ENCODE assay signal across 10 mouse cellular contexts in the genomic region with DNA sequence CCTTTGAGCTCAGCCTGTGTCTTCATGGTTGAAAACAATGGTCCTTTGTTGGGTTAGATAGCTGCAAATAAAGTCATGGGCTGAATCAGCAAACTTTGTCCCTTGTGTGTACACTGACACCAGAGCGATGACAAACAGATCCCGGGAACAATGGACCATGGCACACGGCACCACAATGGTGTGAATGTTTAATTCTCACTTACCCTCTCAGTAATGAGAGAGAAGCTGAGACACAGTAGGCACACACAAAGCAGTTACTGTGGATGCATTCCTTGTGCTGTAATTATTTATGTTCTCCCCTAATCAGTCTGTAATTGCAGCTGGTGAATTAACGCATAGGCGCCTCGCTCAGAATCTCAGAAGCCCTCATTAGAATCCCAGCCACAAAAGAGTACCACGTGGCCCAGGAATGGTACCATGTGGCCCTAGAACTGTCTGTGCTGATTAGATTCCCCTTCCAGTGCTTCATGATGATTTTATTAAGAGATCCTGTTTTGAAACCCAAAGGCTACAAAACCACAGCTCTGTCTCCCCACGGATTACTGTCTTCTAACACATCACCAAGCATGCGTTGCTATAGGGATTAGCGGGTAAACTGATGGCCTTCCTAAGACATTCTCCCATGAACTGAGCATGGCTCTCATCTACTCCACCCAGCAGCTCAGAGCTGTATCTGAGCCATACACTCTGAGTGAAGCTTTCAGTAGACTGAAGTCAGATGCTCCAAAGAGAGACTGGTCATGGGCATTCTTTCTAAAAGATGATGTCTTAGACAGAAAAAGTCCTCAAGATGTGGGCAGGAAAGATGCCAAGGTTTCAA.
A peak's percentile ranks its signal among the peaks of the same experiment; 100 is the strongest.
DNase-seq lines count a peak whose midpoint lies in the region; ATAC-seq and TF ChIP-seq lines count a peak whose summit lies in the region.
"Had no signal": no experiment of that assay in that cellular context is flagged by ENCODE, and none has a peak within 500 bp of the region (broad histone marks: within the 10 kb centered on the region; RNA-seq: fewer than 3 reads in every experiment).

No protein-coding gene starts in this region.

- no peak overlapping the region for H3K4me3 ChIP-seq in forebrain, embryonic 12.5 days (replicated peaks)
- H3K4me3 ChIP-seq in liver, embryonic 12.5 days = no peak overlapping the region
- H3K4me3 ChIP-seq: liver, embryonic 15.5 days had no signal

- no peaks in the 10 kb centered on the region for H3K36me3 ChIP-seq in forebrain, embryonic 12.5 days (replicated peaks)
- no peaks in the 10 kb centered on the region for H3K36me3 ChIP-seq in liver, embryonic 12.5 days
- H3K36me3 ChIP-seq: liver, embryonic 15.5 days had no signal

- DNase-seq in left cerebral cortex, adult 11 months (ENCODE audit: low spot score) = peak; percentile 52
- no peak for DNase-seq in left cerebral cortex, postnatal 4 days
- peak; percentile 94 for DNase-seq in brain, embryonic 14.5 days (ENCODE audit: low read depth)
- peak; percentile 10 for DNase-seq in layer of hippocampus, adult 9-10 months (ENCODE audit: low spot score)
- DNase-seq in adipocyte (ENCODE audit: low spot score) = no peak
- DNase-seq: cerebellum, adult 18-20 months; thymus, adult 18-20 months had no signal

- peaks cover 35% of the 10 kb centered on the region for H3K27me3 ChIP-seq in forebrain, embryonic 12.5 days
- H3K27me3 ChIP-seq in liver, embryonic 12.5 days (replicated peaks) = no peaks in the 10 kb centered on the region
- H3K27me3 ChIP-seq: liver, embryonic 15.5 days had no signal

- peaks cover 12% of the 10 kb centered on the region; the same call in 1 of the 2 replicates for H3K4me1 ChIP-seq in forebrain, embryonic 12.5 days
- no peaks in the 10 kb centered on the region for H3K4me1 ChIP-seq in liver, embryonic 12.5 days
- H3K4me1 ChIP-seq: liver, embryonic 15.5 days had no signal

- peak; percentile 93 for ATAC-seq in forebrain, embryonic 12.5 days (ENCODE audit: low FRiP score)
- ATAC-seq in liver, embryonic 12.5 days = no peak

- intact Hi-C loops in left cerebral cortex, postnatal 4 days (cut with DNase I) = no loop called here

- no peak for TF ChIP-seq POLR2A in brain, embryonic 14.5 days (IDR thresholded peaks at IDR 0.05; ENCODE audit: borderline replicate concordance, extremely low read depth, insufficient read depth, insufficient read length, poor library complexity, severe bottlenecking)

- peak overlapping the region; percentile 65; the same call in 1 of the 2 replicates for H3K27ac ChIP-seq in forebrain, embryonic 12.5 days
- H3K27ac ChIP-seq in liver, embryonic 12.5 days = no peak overlapping the region
- H3K27ac ChIP-seq: liver, embryonic 15.5 days had no signal

- no peaks in the 10 kb centered on the region for H3K9me3 ChIP-seq in forebrain, embryonic 12.5 days
- H3K9me3 ChIP-seq in liver, embryonic 12.5 days (replicated peaks) = no peaks in the 10 kb centered on the region
- H3K9me3 ChIP-seq: liver, embryonic 15.5 days had no signal

- no peak overlapping the region for H3K4me2 ChIP-seq in forebrain, embryonic 12.5 days
- no peak overlapping the region for H3K4me2 ChIP-seq in liver, embryonic 12.5 days
- H3K4me2 ChIP-seq: liver, embryonic 15.5 days had no signal

- no peak overlapping the region for H3K9ac ChIP-seq in forebrain, embryonic 12.5 days
- H3K9ac ChIP-seq in liver, embryonic 12.5 days = no peak overlapping the region
- H3K9ac ChIP-seq: liver, embryonic 15.5 days had no signal

- TF ChIP-seq CTCF in brain, embryonic 14.5 days (IDR thresholded peaks at IDR 0.05; ENCODE audit: borderline replicate concordance, extremely low read depth, insufficient read depth, insufficient read length) = no peak

- 38% methylated on average over 10 of the region's 10 CpGs for WGBS in forebrain, embryonic 12.5 days
- WGBS in liver, embryonic 12.5 days (ENCODE audit: insufficient replicate concordance) = 68% methylated on average over 10 of the region's 10 CpGs

Comparison
In these comparisons a context has a peak if more than half of its experiments do, and no peak if none do; other contexts are left out.
1. DNase-seq: peak in left cerebral cortex, adult 11 months (single experiment), brain, embryonic 14.5 days (single experiment) and layer of hippocampus, adult 9-10 months (single experiment); none in left cerebral cortex, postnatal 4 days (single experiment) and adipocyte (single experiment).